Mouse (Mus musculus) lung, embryonic 16.5 days (tissue): Measurements from ENCODE around the gene Ces1h. TPM values are rescaled to one million over a fixed set of nuclear protein-coding genes. Genes with fewer than 3 reads are reported as not detected.
"Not testable (repeated sequence)": the region's sequence is repeated elsewhere in the genome, so short reads cannot be mapped to it uniquely, and the experiment has no call there.

Source experiments
- ATAC-seq: fragments of 200-750 bp; cut with Nextera tagmentation; 2 replicates; pipeline ENCODE4 v1.8.0; 2017; ENCODE audit warnings: low read depth, mild to moderate bottlenecking, moderate library complexity
- H3K27ac ChIP-seq: fragments of 300-500 bp; sonication (generic); 2 replicates; pipeline ENCODE4 v1.5.1; 2014; ENCODE audit warnings: mild to moderate bottlenecking, control low read depth, low read length
- H3K27me3 ChIP-seq: fragments of 300-500 bp; sonication (generic); 2 replicates; pipeline ENCODE4 v1.6.1; 2014; ENCODE audit warnings: low read depth, low read length, mixed read lengths; ENCODE audit not compliant: control insufficient read depth, insufficient read depth
- H3K36me3 ChIP-seq: fragments of 300-500 bp; sonication (generic); 2 replicates; pipeline ENCODE4 v1.6.1; 2014; ENCODE audit warnings: low read length; ENCODE audit not compliant: control insufficient read depth, insufficient read depth
- H3K4me1 ChIP-seq: fragments of 300-500 bp; sonication (generic); replicated peaks from 2 replicates; pipeline ENCODE4 v1.6.1; 2014; ENCODE audit warnings: low read length, mixed read lengths; ENCODE audit not compliant: control insufficient read depth, insufficient read depth
- H3K4me2 ChIP-seq: fragments of 300-500 bp; sonication (generic); 2 replicates; pipeline ENCODE4 v1.6.1; 2014; ENCODE audit warnings: low read depth, low read length, control low read depth
- H3K4me3 ChIP-seq: fragments of 300-500 bp; sonication (generic); 2 replicates; pipeline ENCODE4 v1.5.1; 2014; ENCODE audit warnings: mild to moderate bottlenecking, low read length, control low read depth
- H3K9ac ChIP-seq: fragments of 300-500 bp; sonication (generic); 2 replicates; pipeline ENCODE4 v1.6.1; 2014; ENCODE audit warnings: low read length, control low read depth
- H3K9me3 ChIP-seq: fragments of 300-500 bp; sonication (generic); 2 replicates; pipeline ENCODE4 v1.6.1; 2016; ENCODE audit warnings: low read length; ENCODE audit not compliant: control insufficient read depth
- WGBS: fragments of 180-500 bp; shearing (Covaris S2); extraction: QIAGEN DNeasy Blood & Tissue Kit; methylation state at CpG from one replicate; pipeline ENCODE4 v1.1.7; 2014; 5-methylcytosine and 5-hydroxymethylcytosine counted together
- polyA plus RNA-seq: library from polyadenylated mRNA; unstranded; fragments of >200 nt; fragmentation: Nextera tagmentation; extraction: Ambion mirVana; gene quantifications from 2 replicates; pipeline ENCODE4 v1.2.1, GENCODE M21; 2015

The Ces1h gene
- polyA plus RNA-seq = not detected in 2 replicates

DNA sequence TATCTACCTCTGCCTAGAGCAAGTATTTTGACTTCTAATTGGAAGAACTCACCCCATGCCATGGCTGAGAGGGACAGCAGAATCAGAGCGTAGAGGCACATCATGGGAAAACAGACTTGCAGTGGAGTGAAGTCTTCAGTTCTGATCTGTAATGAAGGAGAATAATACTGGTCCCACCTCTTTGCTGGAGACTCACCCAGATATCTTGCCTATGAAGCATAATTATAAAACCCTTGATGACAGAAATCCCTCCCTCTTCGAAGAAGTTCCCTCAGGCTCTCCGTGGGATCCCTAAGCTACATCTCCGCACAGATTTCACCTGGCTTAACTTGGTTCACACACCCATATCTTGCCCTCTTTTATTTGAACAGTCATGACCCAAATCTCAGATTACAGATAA lies at the start of gene Ces1h:
TSS of gene Ces1h (minus strand) at position 101 of the 400 bp plus-strand sequence.
- 80% methylated on average over 4 of the region's 4 CpGs for WGBS
- Histone ChIP-seq H3K27me3 (no peaks in the 10 kb centered on the region), H3K9me3 (no peaks in the 10 kb centered on the region), H3K27ac (no peak within 1 kb of the TSS), H3K4me3 (no peak within 1 kb of the TSS), H3K9ac (no peak within 1 kb of the TSS), H3K4me2 (no peak within 1 kb of the TSS), H3K4me1 (no peaks in the 10 kb centered on the region; the same call in 1 of the 2 replicates), H3K36me3 (no peaks in the 10 kb centered on the region)
- ATAC-seq = no peak

DNA sequence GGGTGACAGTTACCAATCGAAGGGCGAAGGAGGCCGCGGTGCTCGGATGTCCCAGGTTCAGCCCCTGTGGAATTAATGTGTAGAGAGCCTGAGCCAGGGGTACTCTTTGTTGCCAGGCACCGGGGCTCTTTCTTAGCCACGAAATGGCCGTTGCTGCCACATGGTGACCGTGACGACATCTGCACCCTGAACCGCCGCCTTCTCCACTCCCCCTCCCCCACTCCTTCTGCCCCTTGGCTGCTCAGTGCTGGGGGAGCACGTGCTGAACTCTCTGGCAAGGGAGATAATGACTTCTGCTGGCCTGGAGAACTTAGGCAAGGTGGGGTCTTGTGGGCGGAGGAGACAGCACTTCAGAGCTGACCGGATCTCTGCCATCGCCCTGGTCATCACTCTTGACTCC lies 47.7 kb upstream of the Ces1h start:
- no peaks in the 10 kb centered on the region for H3K36me3 ChIP-seq
- ATAC-seq = no peak
- 85% methylated on average over 16 of the region's 16 CpGs for WGBS

DNA sequence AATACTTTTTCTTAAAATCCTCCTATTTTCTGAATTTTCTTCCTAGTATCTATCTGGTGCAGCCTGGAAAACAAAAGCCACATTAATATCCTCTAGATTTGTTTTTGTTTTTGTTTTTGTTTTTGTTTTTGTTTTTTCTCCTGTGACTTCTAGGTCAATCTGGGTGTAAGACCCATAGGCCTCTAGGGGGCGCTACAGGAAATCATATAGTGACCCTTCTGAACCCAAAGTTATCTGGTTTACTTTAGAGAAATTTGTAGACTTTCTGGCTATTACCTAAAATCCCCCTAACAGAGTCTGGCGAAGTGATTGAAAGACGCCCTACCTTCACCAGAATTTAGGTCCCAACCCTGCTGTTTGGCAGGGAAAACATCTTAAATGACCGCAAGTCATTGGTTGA lies 35.9 kb upstream of the Ces1h start:
- no peak overlapping the region for H3K4me3 ChIP-seq
- H3K4me2 ChIP-seq = no peak overlapping the region
- H3K27me3 ChIP-seq = no peaks in the 10 kb centered on the region
- no peaks in the 10 kb centered on the region for H3K36me3 ChIP-seq
- no peaks in the 10 kb centered on the region for H3K4me1 ChIP-seq
- no peak for ATAC-seq
- H3K9me3 ChIP-seq = no peaks in the 10 kb centered on the region
- H3K9ac ChIP-seq = no peak overlapping the region
- no peak overlapping the region for H3K27ac ChIP-seq
- 66% methylated on average over 4 of the region's 4 CpGs for WGBS

More for the DNA sequence above, 47.7 kb upstream of the Ces1h start:
- H3K27me3 ChIP-seq = no peaks in the 10 kb centered on the region
- H3K9me3 ChIP-seq = no peaks in the 10 kb centered on the region
- no peak overlapping the region for H3K9ac ChIP-seq
- H3K4me2 ChIP-seq = no peak overlapping the region
- no peaks in the 10 kb centered on the region for H3K4me1 ChIP-seq
- H3K27ac ChIP-seq = no peak overlapping the region
- no peak overlapping the region for H3K4me3 ChIP-seq

DNA sequence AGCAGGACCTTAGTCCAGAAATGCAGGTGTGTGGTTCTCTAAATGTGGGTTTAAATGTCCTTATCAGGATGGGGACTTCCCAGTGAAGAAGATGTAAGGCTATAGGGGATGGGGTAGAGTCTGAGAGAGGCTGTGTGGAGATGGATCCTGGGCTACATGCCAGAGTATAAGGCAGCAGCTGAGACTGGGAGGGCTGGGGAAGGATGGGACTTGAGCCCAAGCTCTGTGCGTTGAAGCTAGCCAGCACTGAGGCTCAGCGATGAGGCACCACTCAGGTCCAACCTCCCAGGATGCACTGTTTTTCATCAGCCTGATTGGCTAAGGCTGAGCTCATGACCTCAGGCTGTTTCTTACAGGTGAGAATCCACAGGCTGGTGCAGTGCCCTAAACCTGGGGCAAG lies 29.3 kb upstream of the Ces1h start:
- H3K9me3 ChIP-seq = no peaks in the 10 kb centered on the region
- WGBS = 57% methylated on average over 2 of the region's 2 CpGs

DNA sequence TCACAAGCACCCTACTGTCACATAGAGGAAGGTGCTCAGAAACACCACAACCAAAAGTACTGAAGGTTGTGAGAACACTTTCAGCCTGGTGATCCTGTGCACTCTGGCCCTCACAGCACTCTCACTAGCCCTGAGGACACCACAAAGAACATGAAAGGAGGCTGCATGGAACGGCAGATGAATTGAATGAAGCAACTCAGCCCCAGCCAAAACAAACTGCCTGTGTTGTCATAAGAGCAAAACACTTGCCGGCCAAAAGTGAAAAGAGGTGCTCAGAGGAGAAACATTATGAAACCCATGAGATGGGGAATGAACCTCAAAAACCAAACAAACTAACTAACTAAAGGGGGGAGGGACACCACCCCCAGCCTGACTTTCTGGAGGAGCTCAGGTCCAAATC lies 20.2 kb upstream of the Ces1h start:
- Histone ChIP-seq H3K9ac (no peak overlapping the region), H3K9me3 (no peaks in the 10 kb centered on the region), H3K27ac (no peak overlapping the region), H3K36me3 (no peaks in the 10 kb centered on the region), H3K4me2 (no peak overlapping the region), H3K27me3 (no peaks in the 10 kb centered on the region), H3K4me3 (no peak overlapping the region), H3K4me1 (0 out of 2 replicates have a peak, but pooled peaks cover 3% of the 10 kb centered on the region)
- WGBS = 56% methylated on average over 2 of the region's 2 CpGs
- no peak for ATAC-seq

More for the DNA sequence above, 29.3 kb upstream of the Ces1h start:
- Histone ChIP-seq H3K36me3 (no peaks in the 10 kb centered on the region), H3K4me1 (no peaks in the 10 kb centered on the region), H3K4me2 (no peak overlapping the region), H3K27me3 (no peaks in the 10 kb centered on the region), H3K4me3 (no peak overlapping the region), H3K9ac (no peak overlapping the region), H3K27ac (no peak overlapping the region)
- peak; percentile 47; the same call in 1 of the 2 replicates for ATAC-seq

DNA sequence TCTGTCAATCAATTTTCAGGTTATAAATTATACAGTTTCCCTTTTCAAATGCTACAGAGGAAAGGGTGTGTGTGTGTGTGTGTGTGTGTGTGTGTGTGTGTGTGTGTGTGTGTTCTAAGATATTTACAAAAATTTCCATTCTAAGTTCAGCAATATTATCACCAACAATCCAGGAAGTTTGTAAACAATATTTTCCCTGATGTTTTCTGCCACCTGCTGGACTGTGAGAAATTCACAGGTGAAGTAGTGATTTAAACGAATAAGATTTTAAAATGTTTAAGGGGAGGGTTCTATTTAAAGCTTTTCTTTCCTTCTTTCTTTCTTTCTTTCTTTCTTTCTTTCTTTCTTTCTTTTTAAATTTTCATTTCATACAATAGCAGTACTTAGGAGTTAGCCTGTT lies 18.5 kb upstream of the Ces1h start:
- no peak overlapping the region for H3K27ac ChIP-seq
- H3K4me1 ChIP-seq = 0 out of 2 replicates have a peak, but pooled peaks cover 3% of the 10 kb centered on the region
- no peak overlapping the region for H3K4me3 ChIP-seq
- H3K9ac ChIP-seq = no peak overlapping the region
- H3K36me3 ChIP-seq = no peaks in the 10 kb centered on the region
- WGBS = 11% methylated on average over 1 of the region's 1 CpGs
- no peaks in the 10 kb centered on the region for H3K9me3 ChIP-seq
- no peak overlapping the region for H3K4me2 ChIP-seq
- ATAC-seq = no peak
- H3K27me3 ChIP-seq = no peaks in the 10 kb centered on the region

DNA sequence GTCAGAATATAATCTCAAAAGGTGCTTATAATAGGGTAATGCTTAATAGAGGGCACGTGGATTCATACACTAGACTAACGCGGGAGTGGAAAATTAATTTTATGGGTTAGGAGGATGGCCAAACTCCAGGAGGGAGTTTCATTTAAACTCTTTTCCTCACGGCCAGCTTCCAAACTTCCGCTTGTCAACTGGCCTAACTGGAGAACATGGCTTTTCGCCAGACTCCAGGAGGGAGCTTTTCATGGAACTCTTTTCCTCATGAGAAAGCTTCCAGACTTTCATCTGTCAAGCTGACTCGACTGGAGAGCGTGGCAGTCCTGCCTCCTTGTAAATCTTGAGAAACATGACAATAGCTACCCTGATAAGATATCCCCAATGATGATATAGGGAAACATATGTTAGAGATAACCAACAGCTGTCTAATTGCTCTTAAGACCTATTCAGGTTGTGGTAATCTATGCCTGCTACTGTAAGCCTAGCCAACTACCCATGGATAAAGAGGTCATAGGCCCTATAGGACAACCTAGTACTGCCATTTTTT lies 14.6 kb upstream of the Ces1h start:
- WGBS = 34% methylated on average over 8 of the region's 8 CpGs
- not testable (repeated sequence) for H3K4me2 ChIP-seq, H3K27me3 ChIP-seq, H3K9me3 ChIP-seq, H3K9ac ChIP-seq, H3K36me3 ChIP-seq, H3K4me3 ChIP-seq, H3K4me1 ChIP-seq, H3K27ac ChIP-seq
- ATAC-seq = peak; percentile 78

DNA sequence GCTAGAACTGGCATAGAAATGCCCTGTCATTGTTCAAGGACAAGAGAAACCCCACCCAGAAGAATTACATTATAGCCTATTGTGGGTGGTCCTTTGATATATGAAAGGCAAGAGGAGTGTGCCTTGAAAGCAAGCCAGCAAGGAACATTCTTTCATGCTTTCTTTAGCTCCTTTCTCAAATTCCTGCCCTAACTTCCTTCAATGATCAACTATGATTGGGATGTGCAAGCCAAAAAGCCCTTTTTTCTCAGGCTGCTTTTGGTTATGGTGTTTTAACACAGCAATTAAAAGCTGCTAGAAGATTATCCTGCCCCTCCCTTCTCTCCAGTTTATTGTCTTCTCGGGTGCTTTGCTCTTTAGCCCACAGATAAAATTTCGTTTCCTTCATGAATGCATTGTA lies 10.0 kb downstream of the Ces1h start:
- Histone ChIP-seq H3K9ac (no peak overlapping the region), H3K36me3 (no peaks in the 10 kb centered on the region), H3K4me1 (no peaks in the 10 kb centered on the region), H3K27me3 (no peaks in the 10 kb centered on the region), H3K4me3 (no peak overlapping the region), H3K27ac (no peak overlapping the region), H3K9me3 (no peaks in the 10 kb centered on the region), H3K4me2 (no peak overlapping the region)
- no peak for ATAC-seq
- WGBS = 40% methylated on average over 2 of the region's 2 CpGs

DNA sequence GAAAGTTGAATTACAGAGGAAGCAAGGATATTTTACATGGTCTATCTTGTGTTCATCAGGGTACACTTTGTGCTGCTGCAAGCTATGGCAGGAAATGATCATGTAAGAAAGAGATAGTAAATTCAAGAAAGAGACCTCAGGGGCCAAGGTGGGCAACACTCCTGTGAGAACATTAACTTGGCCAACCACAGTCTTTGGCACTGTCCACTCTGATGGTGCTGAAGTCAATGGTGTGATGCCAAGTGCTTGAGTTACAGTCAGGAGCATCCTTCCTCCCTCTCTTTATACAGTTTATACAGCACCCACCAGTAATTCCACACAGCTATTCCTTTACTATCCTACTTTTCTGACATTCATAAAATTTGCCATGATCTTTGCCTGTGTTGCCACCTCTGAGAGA lies 19.4 kb downstream of the Ces1h start:
- no peaks in the 10 kb centered on the region for H3K36me3 ChIP-seq
- H3K27ac ChIP-seq = no peak overlapping the region
- H3K27me3 ChIP-seq = no peaks in the 10 kb centered on the region
- H3K4me1 ChIP-seq = no peaks in the 10 kb centered on the region
- H3K9me3 ChIP-seq = no peaks in the 10 kb centered on the region
- H3K4me3 ChIP-seq = no peak overlapping the region
- no peak overlapping the region for H3K4me2 ChIP-seq
- H3K9ac ChIP-seq = no peak overlapping the region
- no peak for ATAC-seq

DNA sequence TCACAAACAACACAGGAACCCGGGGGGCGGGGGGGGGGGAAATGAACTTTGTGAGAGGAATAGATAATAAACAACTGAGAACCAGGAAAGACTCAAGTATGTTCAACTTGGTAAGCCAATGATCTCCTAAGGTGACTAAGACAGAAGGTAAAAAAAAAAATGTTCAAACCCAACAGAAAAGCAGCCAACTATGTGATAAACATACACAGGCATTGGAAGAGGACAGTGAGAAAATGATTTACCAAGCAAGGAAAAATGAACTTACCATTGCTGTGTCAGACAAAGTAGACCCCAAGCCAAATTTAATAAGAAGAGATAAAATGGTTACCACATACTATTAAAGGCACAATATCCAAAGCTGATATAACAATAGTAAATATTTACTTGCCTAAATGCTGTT lies 40.0 kb downstream of the Ces1h start:
- Histone ChIP-seq H3K27ac (no peak overlapping the region), H3K4me2 (no peak overlapping the region), H3K36me3 (no peaks in the 10 kb centered on the region), H3K9me3 (no peaks in the 10 kb centered on the region), H3K9ac (no peak overlapping the region), H3K4me3 (no peak overlapping the region), H3K4me1 (no peaks in the 10 kb centered on the region), H3K27me3 (no peaks in the 10 kb centered on the region)
- ATAC-seq = no peak
- WGBS = 83% methylated on average over 2 of the region's 2 CpGs
